Mouse (Mus musculus) lung, postnatal 25 days (tissue): ENCODE results near the gene Arhgap27.

ENCODE experiments used
- DNase-seq: peaks from one replicate; pipeline ENCODE4 v3.0.0; 2022; ENCODE audit warnings: low spot score

Arhgap27 gene

GRCm38 (mm10) chr11:103380460-103380859, 17.0 kb upstream of the Arhgap27 start:
- no peak for DNase-seq

GRCm38 (mm10) chr11:103378341-103378740, 14.8 kb upstream of the Arhgap27 start:
- DNase-seq = no peak

- no peak for DNase-seq
Measured at GRCm38 (mm10) chr11:103375772-103376171, 12.3 kb upstream of the Arhgap27 start.

- no peak for DNase-seq
Measured at GRCm38 (mm10) chr11:103375258-103375657, 11.8 kb upstream of the Arhgap27 start.

- DNase-seq = no peak
Measured at GRCm38 (mm10) chr11:103373922-103374321, 10.4 kb upstream of the Arhgap27 start.

GRCm38 (mm10) chr11:103372561-103372960, 9.1 kb upstream of the Arhgap27 start:
- no peak for DNase-seq

GRCm38 (mm10) chr11:103372068-103372467, 8.6 kb upstream of the Arhgap27 start:
- peak; percentile 60 for DNase-seq

GRCm38 (mm10) chr11:103371222-103371539, 7.7 kb upstream of the Arhgap27 start:
- DNase-seq = peak; percentile 63

- no peak for DNase-seq
Measured at GRCm38 (mm10) chr11:103370397-103371221, 7.1 kb upstream of the Arhgap27 start.

- DNase-seq = no peak
Measured at GRCm38 (mm10) chr11:103365530-103365929, 2.0 kb upstream of the Arhgap27 start.

GRCm38 (mm10) chr11:103365022-103365421, 1.5 kb upstream of the Arhgap27 start:
- DNase-seq = no peak

GRCm38 (mm10) chr11:103364335-103364734, 843 bp upstream of the Arhgap27 start:
- DNase-seq = no peak

- no peak for DNase-seq
Measured at GRCm38 (mm10) chr11:103362521-103363181, 841 bp downstream of the Arhgap27 start.

- peak; percentile 68 for DNase-seq
Measured at GRCm38 (mm10) chr11:103362054-103362432, 1.4 kb downstream of the Arhgap27 start.

GRCm38 (mm10) chr11:103361396-103362053, 2.0 kb downstream of the Arhgap27 start:
- DNase-seq = peak; percentile 87

GRCm38 (mm10) chr11:103360661-103361081, 2.8 kb downstream of the Arhgap27 start:
- no peak for DNase-seq

GRCm38 (mm10) chr11:103359841-103360641, 3.5 kb downstream of the Arhgap27 start:
- peak; percentile 88 for DNase-seq

GRCm38 (mm10) chr11:103359122-103359521, 4.4 kb downstream of the Arhgap27 start:
- DNase-seq = peak; percentile 82

GRCm38 (mm10) chr11:103358316-103358715, 5.2 kb downstream of the Arhgap27 start:
- no peak for DNase-seq

- DNase-seq = no peak
Measured at GRCm38 (mm10) chr11:103357710-103358109, 5.8 kb downstream of the Arhgap27 start.

GRCm38 (mm10) chr11:103356938-103357670, 6.4 kb downstream of the Arhgap27 start:
- DNase-seq = no peak
